Mouse (Mus musculus): ENCODE data around the gene Tbcb.
"Not testable (repeated sequence)": the region's sequence is repeated elsewhere in the genome, so short reads cannot be mapped to it uniquely, and the experiment has no call there.

Gene Tbcb

GRCm38 (mm10) chr7:30231669-30232454, at the start of gene Tbcb, which contains the start of gene Polr2i:
Gene Tbcb, minus strand, starts transcription at chr7:30232272.
Gene Polr2i, plus strand, starts transcription at chr7:30231948.
- peak; percentile 99 for DNase-seq

- no peak for DNase-seq
Measured at GRCm38 (mm10) chr7:30281522-30281921, 49.5 kb upstream of the Tbcb start.

GRCm38 (mm10) chr7:30280670-30281138, 48.6 kb upstream of the Tbcb start:
- peak; percentile 86 to 88 for DNase-seq

- peak; percentile 91 to 94 for DNase-seq
Measured at GRCm38 (mm10) chr7:30279951-30280669, 48.0 kb upstream of the Tbcb start, which contains the start of the genes Thap8 and Wdr62. Gene Thap8, plus strand, starts transcription at chr7:30280094. Gene Wdr62, minus strand, starts transcription at chr7:30280419.

- DNase-seq: no peak
Measured at GRCm38 (mm10) chr7:30279536-30279935, 47.5 kb upstream of the Tbcb start.

- DNase-seq: no peak
Measured at GRCm38 (mm10) chr7:30278911-30279310, 46.8 kb upstream of the Tbcb start.

GRCm38 (mm10) chr7:30274383-30274782, 42.3 kb upstream of the Tbcb start:
- DNase-seq: no peak

GRCm38 (mm10) chr7:30269641-30270040, 37.6 kb upstream of the Tbcb start:
- no peak for DNase-seq

- DNase-seq: no peak
Measured at GRCm38 (mm10) chr7:30266780-30267179, 34.7 kb upstream of the Tbcb start.

- no peak for DNase-seq
Measured at GRCm38 (mm10) chr7:30265935-30266334, 33.9 kb upstream of the Tbcb start.

GRCm38 (mm10) chr7:30265531-30265930, 33.5 kb upstream of the Tbcb start:
- no peak for DNase-seq

- DNase-seq: no peak
Measured at GRCm38 (mm10) chr7:30265041-30265440, 33.0 kb upstream of the Tbcb start.

- DNase-seq: no peak
Measured at GRCm38 (mm10) chr7:30251956-30252954, 20.2 kb upstream of the Tbcb start.

GRCm38 (mm10) chr7:30237374-30237773, 5.3 kb upstream of the Tbcb start:
- not testable (repeated sequence) for DNase-seq

GRCm38 (mm10) chr7:30235625-30236024, 3.6 kb upstream of the Tbcb start, which contains the start of gene Ovol3:
Gene Ovol3, minus strand, starts transcription at chr7:30235725.
- DNase-seq: no peak

- DNase-seq: no peak
Measured at GRCm38 (mm10) chr7:30235091-30235490, 3.0 kb upstream of the Tbcb start.

GRCm38 (mm10) chr7:30234276-30234858, 2.3 kb upstream of the Tbcb start:
- no peak for DNase-seq

- peak; percentile 51 to 67 for DNase-seq
Measured at GRCm38 (mm10) chr7:30233387-30233786, 1.3 kb upstream of the Tbcb start.

- DNase-seq: peak; percentile 65 to 77
Measured at GRCm38 (mm10) chr7:30232631-30233148, 618 bp upstream of the Tbcb start.

- no peak for DNase-seq
Measured at GRCm38 (mm10) chr7:30231328-30231668, 774 bp downstream of the Tbcb start.

GRCm38 (mm10) chr7:30224206-30224605, 7.9 kb downstream of the Tbcb start:
- no peak for DNase-seq

GRCm38 (mm10) chr7:30222205-30222604, 9.9 kb downstream of the Tbcb start:
- DNase-seq: no peak

Measured in cerebellum, postnatal 25 days (tissue).